Mouse (Mus musculus) gastrocnemius, postnatal 14 days (tissue): Measurements from ENCODE around the gene Adh7. TPM values are rescaled to one million over a fixed set of nuclear protein-coding genes. Genes with fewer than 3 reads are reported as not detected.
A peak's percentile ranks its signal among the peaks of the same experiment; 100 is the strongest.

ENCODE experiments used
- DNase-seq: peaks from one replicate; pipeline ENCODE4 v3.0.0; 2021; ENCODE audit warnings: mixed read lengths
- intact Hi-C: fragments of 180-260 bp; cut with DNase I; formaldehyde crosslinking; loops from one replicate; pipeline ENCODE4 v1.15.1; 2025; ENCODE audit warnings: low total_unique reads
- total RNA-seq, 2 experiments: library from RNA; stranded (reverse); gene quantifications; 2 replicates each; pipeline ENCODE4 v1.2.3; 2021

Gene Adh7
- total RNA-seq, 2 experiments from 2014 or later: 0.13 to 0.37 TPM

GRCm38 (mm10) chr3:138244338-138244874 lies 26.8 kb downstream of the Adh7 start:
- intact Hi-C loops: no loop called here

DNA sequence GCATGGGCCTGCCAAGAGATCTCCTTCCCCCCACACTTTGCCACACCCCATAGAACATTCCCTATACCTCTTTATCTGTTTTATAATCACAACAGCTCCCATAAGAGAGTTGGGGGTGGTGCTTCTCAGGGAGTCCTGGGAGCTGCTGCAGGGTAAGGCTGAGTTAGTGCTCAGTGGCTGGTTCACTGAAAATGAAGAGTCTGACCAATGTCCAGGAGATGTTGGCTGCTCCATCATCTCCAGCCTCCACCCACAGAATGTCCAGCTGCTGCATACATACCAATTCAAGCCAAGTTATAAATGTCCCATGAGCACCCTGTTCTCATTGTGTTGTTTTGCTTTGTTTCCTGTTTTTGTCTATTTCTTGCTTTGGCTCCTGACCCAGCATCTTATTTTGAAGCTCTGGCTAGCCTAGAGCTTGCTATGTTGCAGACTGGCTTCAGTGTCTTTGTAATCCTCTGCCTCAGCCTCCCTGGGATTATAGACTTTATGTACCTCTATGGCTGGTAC lies 29.0 kb downstream of the Adh7 start:
- intact Hi-C loops: no loop called here
- no peak for DNase-seq

More at GRCm38 (mm10) chr3:138244338-138244874, 26.8 kb downstream of the Adh7 start:
- no peak for DNase-seq

DNA sequence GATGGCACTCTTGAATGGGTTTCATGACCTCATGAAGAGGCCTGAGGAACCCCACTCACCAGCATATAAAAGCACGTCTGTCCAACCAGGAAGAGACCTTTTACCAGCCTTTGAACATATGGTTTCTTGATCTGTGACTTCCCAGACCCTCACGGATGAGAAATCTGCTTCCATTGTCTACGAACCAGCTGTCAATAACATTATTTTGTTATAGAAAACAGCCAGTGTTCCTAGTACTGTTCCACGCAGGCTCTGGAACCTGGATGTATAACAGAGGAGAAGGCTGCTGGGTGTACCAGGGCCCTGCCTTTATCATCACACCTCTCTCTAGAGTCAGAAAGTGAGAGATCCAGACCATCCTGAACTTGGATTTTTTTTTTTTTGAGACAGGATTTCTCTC lies 29.7 kb downstream of the Adh7 start:
- intact Hi-C loops: no loop called here
- DNase-seq: no peak

- intact Hi-C loops: no loop called here
- peak; percentile 40 for DNase-seq
Observed at GRCm38 (mm10) chr3:138248011-138248410, 30.5 kb downstream of the Adh7 start.

DNA sequence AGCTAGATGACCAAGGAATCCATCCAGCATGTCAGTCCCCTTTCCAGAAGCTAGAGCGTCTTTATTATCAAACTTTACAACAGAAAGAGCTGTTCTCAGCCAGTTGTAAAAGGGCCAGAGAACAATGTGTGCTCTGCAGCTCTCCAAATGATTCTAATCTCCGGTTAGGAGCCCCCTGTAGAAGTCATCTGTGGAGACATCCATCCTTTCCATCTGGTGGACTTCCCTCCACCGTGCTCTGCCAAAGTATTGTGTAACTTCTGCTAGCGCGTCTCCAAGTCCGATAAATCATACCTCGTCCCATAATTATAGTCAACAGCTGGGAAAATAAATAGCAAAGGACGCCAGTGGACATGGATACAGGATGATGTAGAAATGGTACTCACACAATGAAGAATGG lies 31.2 kb downstream of the Adh7 start:
- intact Hi-C loops: no loop called here
- peak; percentile 43 for DNase-seq

- intact Hi-C loops: no loop called here
- no peak for DNase-seq
Observed at GRCm38 (mm10) chr3:138251156-138251555, 33.6 kb downstream of the Adh7 start.

GRCm38 (mm10) chr3:138254205-138254604 lies 36.6 kb downstream of the Adh7 start:
- no peak for DNase-seq
- intact Hi-C loops: no loop called here

DNA sequence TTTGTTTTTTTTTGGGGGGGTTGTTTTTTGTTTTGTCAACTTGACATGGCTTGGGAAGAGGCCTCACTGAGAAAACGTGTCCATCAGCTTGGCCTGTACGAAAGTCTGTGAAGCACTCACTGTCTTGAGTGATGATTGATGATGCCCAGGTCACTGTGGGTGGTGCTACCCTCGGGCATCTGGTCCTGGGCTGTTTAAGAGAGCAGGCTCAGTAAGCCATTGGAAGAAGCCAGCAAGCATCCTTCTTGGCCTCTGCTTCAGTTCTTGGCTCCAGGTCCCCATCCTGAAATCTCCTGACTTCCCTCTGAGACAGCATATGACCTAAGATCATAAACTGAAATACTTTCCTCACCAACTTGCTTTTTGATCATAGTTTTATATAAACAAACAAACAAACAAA lies 37.8 kb downstream of the Adh7 start:
- intact Hi-C loops: no loop called here
- DNase-seq: no peak

- no peak for DNase-seq
Observed at GRCm38 (mm10) chr3:138255780-138256550, 38.4 kb downstream of the Adh7 start.

GRCm38 (mm10) chr3:138260721-138261669 lies 43.4 kb downstream of the Adh7 start, which contains the start of gene Adh1:
TSS of gene Adh1 (plus strand) at chr3:138260991.
- DNase-seq: no peak
- intact Hi-C loops: no loop called here

More at GRCm38 (mm10) chr3:138255780-138256550, 38.4 kb downstream of the Adh7 start:
- intact Hi-C loops: no loop called here

- intact Hi-C loops: no loop called here
- no peak for DNase-seq
Observed at GRCm38 (mm10) chr3:138262568-138262967, 45.0 kb downstream of the Adh7 start.

GRCm38 (mm10) chr3:138263154-138263930 lies 45.8 kb downstream of the Adh7 start:
- intact Hi-C loops: no loop called here
- DNase-seq: no peak

DNA sequence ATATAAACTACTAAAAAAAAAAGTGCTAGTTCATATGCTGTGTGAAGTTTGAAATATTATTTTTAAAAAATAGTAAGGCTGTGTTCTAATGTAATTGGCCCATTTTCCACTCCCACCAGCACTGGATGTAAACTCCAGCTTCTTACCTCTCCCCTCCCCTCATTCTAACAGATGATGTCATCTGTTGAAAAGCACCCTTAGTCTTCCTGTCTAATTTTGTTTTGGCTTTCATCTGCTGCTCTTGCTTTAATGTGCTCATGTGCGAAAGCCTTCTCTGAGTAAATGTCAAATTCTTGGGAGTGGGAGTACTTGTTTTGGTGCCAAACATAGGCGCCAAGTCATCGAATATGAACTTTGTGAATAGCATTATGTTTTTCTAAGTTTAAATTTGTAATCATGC lies 47.1 kb downstream of the Adh7 start:
- intact Hi-C loops: no loop called here

GRCm38 (mm10) chr3:138270507-138270906 lies 52.9 kb downstream of the Adh7 start:
- no peak for DNase-seq
- intact Hi-C loops: no loop called here

More for the DNA sequence above, 47.1 kb downstream of the Adh7 start:
- no peak for DNase-seq

DNA sequence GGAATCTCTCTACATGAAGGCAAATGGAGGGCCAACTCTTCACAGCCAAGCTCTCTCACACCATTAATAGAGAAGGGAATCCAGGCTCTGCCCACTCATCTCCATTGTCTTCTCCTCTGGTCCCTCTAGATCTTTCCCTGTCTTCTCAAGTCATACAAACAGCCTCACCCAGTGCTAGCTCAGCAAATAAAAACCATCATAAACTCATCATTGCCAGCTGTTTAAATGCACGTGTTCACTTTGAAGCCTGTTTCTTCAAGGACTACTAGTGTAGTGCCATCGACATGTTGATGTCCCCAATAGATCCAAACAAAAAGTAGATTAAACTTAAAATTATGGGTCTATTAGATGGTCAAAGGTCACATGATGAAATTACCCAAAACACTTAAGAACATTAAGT lies 53.7 kb downstream of the Adh7 start:
- intact Hi-C loops: no loop called here
- no peak for DNase-seq

GRCm38 (mm10) chr3:138273080-138273479 lies 55.5 kb downstream of the Adh7 start:
- DNase-seq: no peak
- intact Hi-C loops: no loop called here

- intact Hi-C loops: no loop called here
- no peak for DNase-seq
Observed at GRCm38 (mm10) chr3:138275100-138275499, 57.5 kb downstream of the Adh7 start.

DNA sequence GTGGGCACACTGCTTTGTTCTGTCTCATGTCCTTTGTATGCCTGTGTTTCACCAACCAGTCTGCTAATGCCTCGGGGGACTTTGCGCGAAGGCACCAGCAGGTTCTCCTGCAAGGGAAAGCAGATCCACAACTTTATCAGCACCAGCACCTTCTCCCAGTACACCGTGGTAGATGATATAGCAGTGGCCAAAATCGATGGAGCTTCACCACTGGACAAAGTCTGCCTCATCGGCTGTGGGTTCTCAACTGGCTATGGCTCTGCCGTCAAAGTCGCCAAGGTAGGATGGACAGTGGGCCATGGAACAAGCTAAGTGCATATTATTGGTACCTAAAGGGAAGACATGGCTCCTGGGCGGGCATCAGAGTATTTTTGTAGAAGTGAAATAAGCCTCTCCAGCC lies 65.0 kb downstream of the Adh7 start:
- intact Hi-C loops: no loop called here
- no peak for DNase-seq
